Mouse (Mus musculus) T-helper 1 cell (primary cell): Measurements from ENCODE around the gene Camta1.

Experiments used
- in situ Hi-C: fragments of 300-600 bp; cut with MboI, MseI; formaldehyde crosslinking; loops from one replicate; pipeline ENCODE4 v1.15.1; 2025; ENCODE audit warnings: high pct_unique_total_duplicates

Gene Camta1

DNA sequence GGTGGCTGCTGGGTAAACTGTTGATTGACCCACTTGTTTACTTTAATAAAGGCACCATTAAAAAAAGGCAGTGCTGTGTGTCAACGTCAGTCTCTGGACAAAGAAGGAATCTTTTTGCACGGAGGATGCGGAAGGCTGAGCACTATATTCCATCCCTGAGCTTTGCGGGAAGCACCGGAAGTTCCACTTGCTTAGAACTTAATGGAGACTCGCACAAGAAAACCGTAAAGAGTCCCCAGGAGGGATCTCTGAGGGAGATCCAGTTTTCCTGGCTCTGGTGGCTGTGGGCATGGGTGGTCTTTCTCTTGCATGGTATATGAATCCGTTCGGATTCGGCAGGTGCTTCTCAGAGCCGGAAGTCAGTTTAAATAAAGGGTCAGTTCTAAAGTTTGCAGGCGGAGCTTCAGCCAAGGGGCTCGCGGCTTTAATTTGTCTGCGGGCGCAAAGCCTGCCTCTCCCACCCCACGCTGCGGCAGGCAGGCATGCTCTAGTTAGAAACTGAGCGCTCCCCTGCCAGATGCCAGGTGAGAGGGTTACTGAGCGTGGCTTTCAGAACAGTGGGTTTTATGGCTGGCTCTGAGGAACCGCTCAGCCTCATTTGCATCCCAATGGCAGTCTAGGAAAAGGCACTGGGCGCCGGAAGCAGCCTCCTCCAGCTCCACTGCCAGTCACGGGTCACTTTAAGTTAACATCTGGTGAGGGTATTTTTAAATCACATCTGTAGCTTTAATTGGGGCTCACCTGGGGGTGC is 474.8 kb downstream of the Camta1 start:
- in situ Hi-C loops: no loop called here

DNA sequence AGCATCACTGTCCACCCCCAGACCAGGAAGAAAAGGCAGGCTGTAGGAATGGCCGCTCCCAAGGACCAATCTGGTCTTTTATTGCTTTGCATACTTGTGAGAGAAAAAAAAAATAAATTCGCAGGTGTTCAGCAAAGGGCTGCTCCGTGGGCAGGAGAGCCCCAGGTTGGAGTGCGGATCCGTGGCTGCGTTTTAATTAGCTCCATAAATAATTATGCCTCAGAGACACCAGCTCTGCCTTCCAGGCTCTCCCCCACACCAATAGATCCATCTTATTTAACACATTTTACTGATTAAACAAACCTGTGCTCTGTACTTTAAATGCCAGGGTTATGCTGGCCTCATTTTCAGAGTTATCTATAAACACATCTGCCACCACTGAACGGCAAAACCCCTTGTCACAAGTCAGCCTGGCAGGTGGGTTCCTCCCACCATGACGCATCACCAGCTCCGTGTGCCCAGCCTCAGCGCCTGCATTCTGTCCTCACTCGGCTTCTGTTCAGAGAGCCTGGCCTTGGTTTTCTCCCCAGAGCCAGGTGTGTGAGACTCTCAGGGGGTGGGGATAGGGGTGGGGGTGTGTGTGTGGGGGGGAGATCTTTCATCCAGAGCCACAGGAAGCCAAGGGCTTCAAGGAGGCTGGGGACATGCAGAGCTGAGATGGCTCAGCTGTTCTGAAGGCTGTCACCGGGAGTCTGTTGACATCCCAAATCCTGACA is 475.5 kb downstream of the Camta1 start:
- in situ Hi-C loops: no loop called here

DNA sequence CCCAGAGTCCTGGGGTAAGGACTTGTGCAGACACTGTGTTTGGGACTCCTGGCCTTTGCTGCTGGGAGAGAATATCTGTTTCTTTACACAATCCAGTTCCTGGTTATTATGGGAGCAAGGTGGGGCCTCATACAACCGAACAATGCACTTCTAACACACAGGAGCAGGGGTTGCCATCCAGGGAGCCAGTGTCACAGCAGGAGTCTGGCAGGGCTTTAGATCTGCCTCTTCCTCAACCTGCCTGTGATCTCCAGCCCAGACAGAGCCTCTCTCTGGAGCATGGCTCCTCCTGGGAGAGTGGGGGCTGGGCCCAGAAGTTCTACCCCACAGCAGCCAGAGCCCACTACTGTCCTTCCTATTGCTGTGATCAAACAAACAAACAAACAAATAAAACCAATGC is 483.9 kb downstream of the Camta1 start:
- in situ Hi-C loops: no loop called here

- in situ Hi-C loops: no loop called here
Measured at GRCm38 (mm10) chr4:151376234-151376633, 485.4 kb downstream of the Camta1 start.

DNA sequence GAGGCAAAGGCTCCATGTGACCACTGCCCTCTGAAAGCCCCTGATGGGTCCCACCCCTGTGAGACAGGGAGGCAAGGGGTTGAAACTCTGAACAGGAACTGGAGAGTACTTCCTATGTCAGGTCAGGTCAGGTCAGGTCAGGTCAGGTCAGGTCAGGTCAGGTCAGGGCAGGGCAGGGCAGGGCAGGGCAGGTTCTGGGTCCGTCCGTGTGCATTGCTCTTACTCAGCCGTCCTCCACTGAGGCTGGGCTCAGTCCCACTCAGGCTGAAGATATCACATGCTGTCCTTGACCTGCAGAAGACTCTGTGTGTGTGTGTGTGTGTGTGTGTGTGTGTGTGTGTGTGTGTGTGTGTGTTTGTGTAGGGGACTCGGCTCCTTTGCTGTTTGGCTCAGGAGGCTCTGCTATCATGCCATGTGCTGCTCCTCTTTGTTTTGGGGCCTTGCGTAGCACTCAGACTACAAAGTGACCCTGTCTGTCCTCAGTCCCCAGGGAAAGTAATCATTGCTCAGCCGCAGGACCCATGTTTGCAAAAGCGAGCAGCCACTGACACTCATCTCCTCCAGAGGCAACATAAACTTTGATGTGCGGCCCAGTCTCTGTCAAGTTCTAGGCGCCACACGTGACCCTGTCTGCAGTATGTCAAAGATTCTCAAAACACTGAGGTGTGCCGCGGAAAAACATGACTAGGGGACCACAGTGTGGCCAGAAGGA is 488.7 kb downstream of the Camta1 start:
- in situ Hi-C loops: no loop called here

GRCm38 (mm10) chr4:151366941-151367545 is 494.6 kb downstream of the Camta1 start:
- in situ Hi-C loops: no loop called here

DNA sequence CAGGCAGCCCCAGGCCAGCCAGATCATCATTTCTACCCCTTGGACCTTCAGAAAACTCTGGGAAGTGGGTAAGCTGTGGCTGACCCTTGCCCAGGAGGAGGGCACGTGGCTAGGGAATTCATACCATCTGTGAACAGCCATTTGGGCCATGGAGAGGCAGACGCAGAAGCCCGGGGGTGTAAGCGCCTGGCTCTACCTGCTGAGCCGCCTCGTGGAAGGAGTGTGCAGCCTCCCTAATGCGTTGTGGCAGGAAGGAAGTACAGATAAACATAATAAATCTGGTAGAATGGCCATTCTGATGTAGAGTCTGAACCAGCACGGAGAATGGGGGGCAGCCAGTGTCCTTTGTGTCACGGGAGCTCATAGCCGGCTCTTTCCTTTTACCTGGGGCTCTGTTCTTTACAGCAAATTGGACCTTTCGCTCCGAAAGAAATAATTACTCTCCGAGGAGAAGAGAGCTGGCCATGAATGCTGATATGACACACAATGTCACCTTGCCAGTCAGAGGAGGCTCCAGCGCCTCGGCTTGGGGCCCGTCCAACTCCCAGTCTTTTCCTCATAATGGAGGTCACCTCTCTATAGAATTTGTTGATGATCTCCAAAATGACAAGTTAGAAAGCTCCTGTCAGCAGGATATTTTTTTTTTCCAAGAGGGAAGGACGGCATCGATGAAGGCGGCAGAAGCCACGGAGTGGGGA is 500.6 kb downstream of the Camta1 start:
- in situ Hi-C loops: no loop called here

DNA sequence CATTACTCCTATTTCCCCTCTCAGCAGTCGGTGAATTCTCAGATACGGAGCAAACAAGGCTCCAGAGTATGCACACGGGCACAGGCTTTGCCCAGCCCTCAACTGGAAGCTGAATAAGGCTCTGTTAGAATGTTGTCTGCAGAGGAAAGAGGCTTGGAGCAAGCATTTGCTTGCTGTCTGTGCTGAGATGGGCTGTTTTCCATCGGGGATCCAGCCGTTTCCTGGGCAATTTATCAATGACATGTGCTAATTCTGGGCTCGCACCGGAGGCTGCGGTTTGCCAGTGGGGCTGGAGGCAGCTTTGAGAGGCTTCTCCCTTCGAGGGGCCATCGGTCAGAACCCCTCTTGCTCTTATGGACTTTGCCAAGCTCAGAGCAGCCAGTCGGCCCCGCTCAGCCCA is 506.2 kb downstream of the Camta1 start:
- in situ Hi-C loops: no loop called here

DNA sequence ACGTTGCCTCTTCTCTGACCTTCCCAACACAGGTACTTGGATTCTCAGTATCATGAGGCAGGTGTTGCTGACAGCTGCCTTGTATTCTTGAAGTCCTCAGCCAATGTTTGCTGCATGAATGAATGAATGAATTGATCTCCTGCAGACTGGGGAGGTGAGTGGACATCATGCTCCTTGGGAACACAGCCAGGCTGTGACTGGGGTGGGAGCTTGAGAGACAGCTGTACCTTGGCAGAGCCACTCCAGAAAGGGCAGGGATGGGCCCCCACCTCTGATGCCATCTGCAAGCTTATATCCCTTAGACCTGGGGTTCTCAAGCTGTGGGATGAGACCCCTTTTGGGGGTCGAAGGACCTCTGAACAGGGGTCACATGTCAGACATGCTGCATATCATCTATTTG is 508.9 kb downstream of the Camta1 start:
- in situ Hi-C loops: no loop called here

DNA sequence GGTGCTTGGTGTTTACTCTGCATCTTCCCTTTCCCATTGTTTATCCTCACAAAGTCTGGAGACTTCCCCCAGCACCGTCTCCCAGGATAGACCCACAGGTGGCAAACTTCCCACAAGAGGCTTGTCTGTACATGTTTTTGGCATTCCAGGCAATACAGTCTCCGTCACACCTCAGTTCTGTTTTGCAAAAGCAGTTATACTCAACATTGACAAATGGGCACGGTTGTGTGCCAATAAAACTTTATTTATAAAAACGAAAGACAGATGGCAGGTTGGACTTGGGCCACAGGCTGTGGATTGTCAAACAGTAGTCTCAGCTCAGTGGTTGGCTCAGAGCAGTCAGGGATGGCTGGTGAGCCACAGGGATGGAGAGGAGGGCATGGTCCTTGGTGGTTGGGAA is 509.4 kb downstream of the Camta1 start:
- in situ Hi-C loops: no loop called here

GRCm38 (mm10) chr4:151351757-151352156 is 509.9 kb downstream of the Camta1 start:
- in situ Hi-C loops: no loop called here

DNA sequence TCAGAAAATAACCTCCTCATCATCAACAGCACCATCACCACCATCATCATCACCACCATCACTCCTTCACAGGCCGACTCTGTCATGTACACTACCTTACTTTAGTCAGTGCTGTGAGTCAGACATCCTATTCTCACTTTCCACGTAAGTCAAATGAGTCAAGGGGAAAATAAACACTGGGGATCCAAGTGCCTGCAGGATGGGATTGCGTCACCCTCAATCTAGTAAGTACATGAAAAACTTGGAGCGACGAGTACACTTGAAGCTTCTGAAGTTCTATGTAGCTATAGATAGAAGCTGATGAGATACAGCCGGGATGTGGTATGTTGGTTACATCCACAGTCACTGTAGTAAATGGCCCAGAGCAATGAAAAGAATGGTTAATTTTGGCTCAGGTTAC is 514.1 kb downstream of the Camta1 start:
- in situ Hi-C loops: no loop called here

DNA sequence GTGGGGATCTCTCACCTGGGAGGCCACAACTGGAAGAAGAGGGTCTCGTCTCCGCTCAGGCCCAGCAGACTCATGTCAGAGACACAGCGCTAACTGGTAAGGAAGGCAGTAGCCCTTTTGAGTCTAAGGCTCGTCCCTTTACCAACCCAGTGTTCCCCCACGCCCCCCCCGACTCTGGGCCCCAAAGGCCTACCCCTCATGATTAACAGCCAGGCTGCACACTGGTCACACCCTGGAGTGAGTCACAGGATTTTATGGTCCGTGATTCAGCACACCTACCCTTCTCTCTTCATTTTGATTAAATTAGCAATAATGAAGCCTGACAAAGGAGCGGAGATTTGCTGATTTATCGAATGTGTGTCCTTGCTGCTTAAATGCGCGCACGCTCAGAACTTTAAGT is 515.0 kb downstream of the Camta1 start:
- in situ Hi-C loops: no loop called here

DNA sequence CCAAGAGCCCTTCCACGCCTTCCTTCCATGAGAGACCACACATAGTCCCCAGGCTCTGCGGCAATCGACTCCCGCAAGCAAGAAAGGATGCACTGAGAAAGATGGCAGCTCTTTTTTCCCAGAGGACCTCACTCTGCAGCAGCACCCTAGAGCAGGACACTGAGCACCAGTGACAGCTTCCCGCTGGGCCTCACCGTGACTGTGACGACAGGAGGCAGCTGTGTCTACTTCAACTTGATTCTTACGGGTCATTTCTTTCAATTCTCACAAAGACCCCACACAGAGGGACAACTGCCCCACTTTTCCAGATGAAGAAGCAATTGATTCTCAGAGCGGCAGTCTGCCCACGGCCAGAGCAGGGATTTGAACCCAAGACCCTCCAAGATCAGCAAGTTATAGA is 516.9 kb downstream of the Camta1 start:
- in situ Hi-C loops: no loop called here

- in situ Hi-C loops: no loop called here
Measured at GRCm38 (mm10) chr4:151339421-151339820, 522.3 kb downstream of the Camta1 start.

GRCm38 (mm10) chr4:151338931-151339330 is 522.7 kb downstream of the Camta1 start:
- in situ Hi-C loops: no loop called here

- in situ Hi-C loops: no loop called here
Measured at GRCm38 (mm10) chr4:151337543-151337942, 524.1 kb downstream of the Camta1 start.

DNA sequence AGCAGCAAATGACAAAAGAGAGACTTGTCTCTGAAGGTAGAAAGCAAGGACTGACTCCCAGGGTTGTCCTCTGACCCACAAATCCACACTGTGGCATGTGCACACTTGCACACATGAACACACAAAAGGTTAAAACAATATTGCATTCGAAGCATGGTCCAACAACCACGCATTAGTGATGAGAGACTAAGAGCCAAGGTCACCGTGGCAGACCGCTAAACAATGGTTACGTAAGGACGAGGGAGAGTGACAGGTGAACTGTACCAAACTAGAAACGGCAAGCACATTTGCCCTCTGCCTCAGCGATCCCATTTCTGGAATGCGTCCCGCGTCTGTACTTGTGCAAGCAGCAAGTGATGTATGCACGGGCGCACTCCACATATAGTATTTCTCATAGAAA is 525.3 kb downstream of the Camta1 start:
- in situ Hi-C loops: no loop called here

DNA sequence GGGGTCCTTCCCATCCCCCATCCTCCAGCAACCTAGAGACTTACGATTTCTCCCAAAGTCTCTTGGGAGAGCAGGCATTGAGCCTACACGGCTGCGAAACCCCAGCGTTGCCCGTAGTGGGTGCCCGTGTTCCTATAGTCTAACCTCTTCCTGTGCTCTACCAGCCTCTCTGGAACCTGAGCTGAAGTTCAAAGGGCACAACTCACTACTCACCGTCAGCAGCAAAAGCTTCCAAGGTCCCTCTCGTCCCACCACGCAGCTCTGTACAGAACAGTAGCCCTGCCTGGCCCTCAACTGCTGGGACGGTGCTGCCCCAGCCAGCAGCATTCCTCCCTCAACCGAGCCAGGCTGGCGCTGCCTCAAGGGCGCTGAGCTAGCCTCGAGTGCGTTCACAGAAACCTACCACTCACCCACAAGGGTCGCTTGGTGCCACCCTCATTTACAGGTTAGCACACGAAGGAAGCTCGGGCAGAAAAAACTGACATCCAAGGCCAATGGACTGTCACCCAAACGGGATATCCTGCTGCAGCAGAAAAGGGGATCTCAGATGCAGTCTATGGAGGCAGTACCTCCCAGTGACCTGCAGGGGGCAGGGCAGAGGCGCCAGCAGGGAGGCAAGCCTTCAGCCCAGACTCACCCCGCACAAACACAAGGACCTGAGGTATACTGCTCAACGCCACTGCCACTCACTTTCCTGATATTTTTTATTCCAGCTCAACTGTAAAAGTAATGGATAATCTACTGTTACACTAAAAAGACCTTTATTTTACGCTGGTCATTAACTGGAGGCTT is 526.5 kb downstream of the Camta1 start:
- in situ Hi-C loops: no loop called here

DNA sequence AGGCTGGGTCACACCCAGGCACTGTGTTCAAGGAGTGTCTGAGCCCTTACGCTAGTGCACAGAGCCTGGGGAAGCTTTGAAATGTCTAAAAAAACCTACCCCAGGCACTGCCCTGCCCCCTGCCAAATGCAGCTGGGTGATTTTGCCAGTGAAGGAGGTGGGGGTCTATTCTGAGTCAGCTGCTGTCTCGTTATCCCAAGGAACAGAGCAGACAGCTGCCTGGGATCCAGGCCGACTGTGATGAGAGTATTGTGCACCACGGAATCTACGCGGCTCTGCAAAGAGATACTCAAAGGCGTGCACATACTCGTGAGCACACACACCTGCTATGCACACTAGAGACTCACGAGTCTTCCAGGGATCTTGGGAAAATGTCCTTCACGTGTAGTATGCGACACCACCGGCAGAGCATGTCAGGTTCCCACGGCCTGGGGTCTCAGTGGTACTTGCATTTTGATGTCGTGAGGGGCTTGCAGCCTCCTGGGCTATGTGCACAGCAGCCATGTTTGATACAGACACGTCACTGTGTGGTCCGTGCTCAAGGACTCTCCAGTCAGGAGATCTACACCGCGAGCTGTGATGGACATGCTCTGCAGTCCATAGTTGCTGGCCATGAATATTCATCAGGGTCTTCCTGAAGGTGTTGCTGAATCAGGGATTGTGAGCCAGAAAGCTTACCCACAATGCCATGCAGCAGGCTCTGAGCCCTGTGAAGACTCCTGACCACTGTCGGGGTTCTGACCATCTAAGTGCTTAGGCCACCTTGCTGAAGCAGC is 529.4 kb downstream of the Camta1 start:
- in situ Hi-C loops: no loop called here
